Mouse (Mus musculus): Measurements from ENCODE around the gene Rbm20.
A peak's percentile ranks its signal among the peaks of the same experiment; 100 is the strongest.

The Rbm20 gene

GRCm38 (mm10) chr19:53755346-53755745 lies 78.2 kb downstream of the Rbm20 start:
- no peak for DNase-seq (ENCODE audit: low spot score in 2 of 2)

GRCm38 (mm10) chr19:53757432-53758109 lies 80.5 kb downstream of the Rbm20 start:
- peak in 1 of 2 experiments; percentile 33 for DNase-seq (ENCODE audit: low spot score in 2 of 2)

- DNase-seq (ENCODE audit: low spot score in 2 of 2), result no peak
Measured at GRCm38 (mm10) chr19:53758881-53759418, 81.8 kb downstream of the Rbm20 start.

GRCm38 (mm10) chr19:53760125-53761101 lies 83.3 kb downstream of the Rbm20 start:
- no peak for DNase-seq (ENCODE audit: low spot score in 2 of 2)

GRCm38 (mm10) chr19:53762749-53763438 lies 85.8 kb downstream of the Rbm20 start:
- peak in 1 of 2 experiments; percentile 28 for DNase-seq (ENCODE audit: low spot score in 2 of 2)

GRCm38 (mm10) chr19:53764688-53765478 lies 87.8 kb downstream of the Rbm20 start:
- DNase-seq (ENCODE audit: low spot score in 2 of 2), result no peak

- peak in 1 of 2 experiments; percentile 59 for DNase-seq (ENCODE audit: low spot score in 2 of 2)
Measured at GRCm38 (mm10) chr19:53768478-53768877, 91.4 kb downstream of the Rbm20 start.

- DNase-seq (ENCODE audit: low spot score in 2 of 2), result no peak
Measured at GRCm38 (mm10) chr19:53773937-53774640, 97.0 kb downstream of the Rbm20 start.

GRCm38 (mm10) chr19:53774641-53775350 lies 97.7 kb downstream of the Rbm20 start:
- DNase-seq (ENCODE audit: low spot score in 2 of 2), result no peak

GRCm38 (mm10) chr19:53779402-53779801 lies 102.3 kb downstream of the Rbm20 start:
- no peak for DNase-seq (ENCODE audit: low spot score in 2 of 2)

- no peak for DNase-seq (ENCODE audit: low spot score in 2 of 2)
Measured at GRCm38 (mm10) chr19:53779818-53780217, 102.7 kb downstream of the Rbm20 start.

- no peak for DNase-seq (ENCODE audit: low spot score in 2 of 2)
Measured at GRCm38 (mm10) chr19:53780752-53781602, 103.9 kb downstream of the Rbm20 start.

GRCm38 (mm10) chr19:53781826-53782225 lies 104.7 kb downstream of the Rbm20 start:
- no peak for DNase-seq (ENCODE audit: low spot score in 2 of 2)

- DNase-seq (ENCODE audit: low spot score in 2 of 2), result no peak
Measured at GRCm38 (mm10) chr19:53785352-53785751, 108.2 kb downstream of the Rbm20 start.

- DNase-seq (ENCODE audit: low spot score in 2 of 2), result no peak
Measured at GRCm38 (mm10) chr19:53786239-53786638, 109.1 kb downstream of the Rbm20 start.

- DNase-seq (ENCODE audit: low spot score in 2 of 2), result no peak
Measured at GRCm38 (mm10) chr19:53786836-53787235, 109.7 kb downstream of the Rbm20 start.

- DNase-seq (ENCODE audit: low spot score in 2 of 2), result no peak
Measured at GRCm38 (mm10) chr19:53788621-53789331, 111.7 kb downstream of the Rbm20 start.

GRCm38 (mm10) chr19:53789571-53789970 lies 112.5 kb downstream of the Rbm20 start:
- no peak for DNase-seq (ENCODE audit: low spot score in 2 of 2)
